Mouse (Mus musculus) bone marrow, adult 2 months (tissue): ENCODE data around the gene Rabif.

Experiments used
- CTCF ChIP-seq: fragments of 200-500 bp; IDR thresholded peaks from 2 replicates; pipeline ENCODE4 v1.5.1; 2011; ENCODE audit warnings: low read length, control low read depth; ENCODE audit not compliant: control insufficient read depth, insufficient read depth
- POLR2A ChIP-seq: fragments of 200-500 bp; IDR thresholded peaks from 2 replicates; pipeline ENCODE4 v1.6.1; 2011; ENCODE audit warnings: low read depth, mild to moderate bottlenecking, control low read depth, low read length, borderline replicate concordance; ENCODE audit not compliant: control insufficient read depth

GRCm38 (mm10) chr1:134450201-134450600 is 44.2 kb upstream of the Rabif start:
- TF ChIP-seq POLR2A, result no peak
- no peak for TF ChIP-seq CTCF
